Mouse (Mus musculus) layer of hippocampus, adult 2 months (tissue): ENCODE measurements around the gene Elovl6. TPM values are rescaled to one million over a fixed set of nuclear protein-coding genes. Genes with fewer than 3 reads are reported as not detected.
A peak's percentile ranks its signal among the peaks of the same experiment; 100 is the strongest.

Experiments used
- DNase-seq, 2 experiments: peaks; one replicate each; pipeline ENCODE4 v3.0.0; 2022; ENCODE audit warnings: low spot score in 2 of 2
- H3K27ac ChIP-seq: fragments of 200-600 bp; 2 replicates; pipeline ENCODE4 v1.8.1; 2022
- H3K4me3 ChIP-seq: fragments of 200-600 bp; 2 replicates; pipeline ENCODE4 v1.8.1; 2022; ENCODE audit warnings: mild to moderate bottlenecking
- CTCF ChIP-seq: fragments of 200-600 bp; conservative IDR thresholded peaks from 2 replicates; pipeline ENCODE4 v1.8.1; 2022; ENCODE audit warnings: antibody characterized with exemption, mild to moderate bottlenecking, moderate library complexity
- microRNA-seq, 2 experiments: library from miRNA; unstranded; fragments of <30 nt; microRNA quantifications; one replicate each; pipeline ENCODE4 v1.2.0; 2021
- total RNA-seq, 2 experiments: library from RNA; stranded (reverse); gene quantifications; 2 replicates each; pipeline ENCODE4 v1.2.3; 2021

The Elovl6 gene
- total RNA-seq, 2 experiments from 2014 or later: 28.3 to 30.4 TPM

GRCm38 (mm10) chr3:129686698-129687333 lies 154.7 kb downstream of the Elovl6 start:
- TF ChIP-seq CTCF: peak; percentile 90
- no peak overlapping the region for H3K27ac ChIP-seq
- H3K4me3 ChIP-seq: no peak overlapping the region
- peak; percentile 71 to 79 for DNase-seq

DNA sequence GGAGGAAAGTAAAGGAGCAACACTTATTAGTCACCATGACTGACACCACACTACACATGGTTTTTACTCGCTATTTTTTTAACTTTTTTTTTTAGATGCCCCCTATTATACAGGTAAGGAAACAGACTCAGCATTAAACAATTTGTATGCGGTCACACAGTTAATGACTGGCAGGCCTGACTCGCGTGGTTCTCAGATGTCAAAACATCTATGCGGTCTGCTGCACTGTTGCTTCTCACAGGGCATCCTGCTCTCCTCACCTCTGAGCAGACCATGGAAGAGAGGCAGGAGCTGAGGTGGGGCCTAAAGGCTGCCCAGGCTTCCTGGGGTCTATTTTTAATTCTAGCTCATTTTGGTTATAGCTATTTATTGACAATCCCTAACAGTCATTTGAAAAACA lies 155.3 kb downstream of the Elovl6 start:
- TF ChIP-seq CTCF: no peak
- no peak overlapping the region for H3K27ac ChIP-seq
- no peak for DNase-seq
- no peak overlapping the region for H3K4me3 ChIP-seq

Small RNAs within 50 kb of the gene (microRNA-seq; reads per million reads assigned to microRNA genes)
- 0 reads per million in 2 experiments for gene Gm24515

Other genes starting within 250 kb of the Elovl6 start
- gene Enpep, start 199.6 kb upstream of the Elovl6 start, total RNA-seq: 1 to 10 TPM; 1.1 to 1.7 TPM
- 1 to 10 TPM; 2.6 to 2.7 TPM for gene Egf, start 223.0 kb downstream of the Elovl6 start, total RNA-seq